Mouse (Mus musculus) right cerebral cortex, postnatal 36 days (tissue): ENCODE results near the gene Sema4d.

Experiments used
- DNase-seq, 2 experiments: peaks; one replicate each; pipeline ENCODE4 v3.0.0; 2022; ENCODE audit warnings: low spot score in 2 of 2, mixed read lengths in 1 of 2

The Sema4d gene

DNA sequence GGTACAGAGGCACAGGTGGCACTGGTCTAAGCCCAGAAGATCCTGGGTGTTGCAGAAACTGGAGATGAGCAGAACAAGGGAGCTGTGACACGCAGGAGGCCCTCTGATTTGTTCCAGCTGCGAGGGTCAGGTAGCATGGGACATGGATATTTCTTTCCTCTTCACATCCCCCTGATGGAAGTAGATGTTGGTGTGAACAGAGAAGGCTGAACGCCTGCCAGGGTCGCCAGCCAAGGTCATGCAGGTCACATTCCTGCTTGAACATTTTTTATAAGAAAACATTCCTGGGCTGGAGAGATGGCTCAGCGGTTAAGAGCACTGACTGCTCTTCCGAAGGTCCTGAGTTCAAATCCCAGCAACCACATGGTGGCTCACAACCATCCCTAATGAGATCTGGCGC, 66.2 kb downstream of the Sema4d start:
- DNase-seq = no peak

DNA sequence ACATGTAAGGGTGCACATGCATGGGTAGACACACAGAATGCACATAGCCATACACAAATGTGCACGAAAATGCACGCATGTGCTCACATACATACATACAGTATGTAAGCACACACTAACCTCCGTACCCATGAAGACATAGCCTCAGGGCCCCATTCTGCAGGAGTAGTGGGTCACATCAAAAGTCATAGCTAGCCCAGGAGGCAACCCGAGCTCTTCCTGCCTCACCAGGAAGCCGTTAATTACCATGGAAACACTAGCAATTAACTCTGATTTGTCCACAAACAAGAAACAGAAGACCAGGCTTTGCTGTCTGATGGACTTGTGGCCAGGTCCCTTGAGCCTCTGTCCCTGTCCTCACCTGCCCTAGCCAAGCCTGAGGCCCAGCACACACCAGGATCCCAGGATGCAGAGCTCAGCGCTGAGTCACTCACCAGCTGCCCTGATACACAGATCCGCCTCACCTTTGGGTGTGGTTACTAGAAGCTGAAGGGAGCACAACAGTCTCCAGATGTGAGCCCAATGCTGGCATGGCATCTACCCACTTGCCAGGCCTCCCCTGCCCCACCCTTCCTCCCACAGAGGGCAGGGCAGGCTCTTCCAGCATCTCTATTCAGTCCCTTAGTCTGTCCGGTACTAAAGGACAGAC, 67.5 kb downstream of the Sema4d start:
- no peak for DNase-seq

DNA sequence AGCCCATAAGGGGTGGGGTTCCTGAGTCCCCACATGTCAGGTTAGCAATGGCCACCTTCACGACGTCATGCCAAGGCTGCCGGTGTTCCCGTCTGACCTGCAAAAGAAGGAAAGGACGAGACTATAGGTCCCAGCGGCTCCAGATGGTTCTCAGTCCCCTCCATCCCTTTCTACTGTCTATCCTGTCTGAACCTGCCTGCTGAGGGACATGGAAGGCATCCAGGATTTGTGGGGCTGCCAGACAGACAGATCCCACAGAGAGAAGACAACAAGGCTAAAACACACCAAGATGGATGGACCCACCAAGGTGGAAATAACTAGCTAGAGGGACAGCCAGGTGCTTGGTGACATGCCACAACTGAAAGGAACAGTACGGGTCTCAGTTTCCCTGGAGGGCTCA, 68.1 kb downstream of the Sema4d start:
- no peak for DNase-seq

DNA sequence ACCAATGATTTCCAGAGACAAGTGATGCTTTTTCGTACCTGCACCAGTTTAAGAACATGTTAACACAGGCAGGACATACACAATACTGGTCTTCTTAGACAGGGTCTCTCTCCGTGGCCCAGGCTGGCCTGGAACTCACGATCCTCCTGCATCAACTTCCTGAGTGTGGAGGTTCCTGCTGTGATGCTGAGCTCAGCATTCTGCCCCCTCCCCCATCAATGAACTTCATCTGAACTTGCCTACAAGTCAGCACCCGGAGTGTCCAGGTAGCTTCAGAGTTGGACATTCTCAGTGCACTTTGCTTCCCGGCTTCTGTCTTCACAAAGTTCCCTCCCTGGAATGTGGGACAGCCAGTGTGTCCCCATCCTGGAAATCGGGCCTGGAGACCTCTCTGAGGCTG, 69.0 kb downstream of the Sema4d start:
- no peak for DNase-seq

DNA sequence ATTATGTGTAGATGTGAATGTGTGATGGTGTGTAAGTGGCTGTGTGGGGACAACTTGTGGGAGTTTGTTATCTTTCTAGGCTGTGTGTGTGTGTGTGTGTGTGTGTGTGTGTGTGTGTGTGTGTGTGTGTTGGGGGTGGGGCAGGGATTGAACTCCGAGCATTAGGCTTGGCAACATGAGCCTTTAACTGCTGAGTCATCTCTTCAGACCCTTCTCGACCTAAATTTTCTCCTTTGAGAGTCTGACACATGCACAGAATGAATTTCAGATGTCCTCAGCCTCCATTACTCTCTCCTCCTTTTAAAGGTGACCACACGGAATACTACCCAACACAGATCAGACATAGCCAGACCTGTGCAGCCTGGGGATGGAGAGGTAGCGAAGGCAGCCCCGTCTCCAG, 70.4 kb downstream of the Sema4d start:
- no peak for DNase-seq

DNA sequence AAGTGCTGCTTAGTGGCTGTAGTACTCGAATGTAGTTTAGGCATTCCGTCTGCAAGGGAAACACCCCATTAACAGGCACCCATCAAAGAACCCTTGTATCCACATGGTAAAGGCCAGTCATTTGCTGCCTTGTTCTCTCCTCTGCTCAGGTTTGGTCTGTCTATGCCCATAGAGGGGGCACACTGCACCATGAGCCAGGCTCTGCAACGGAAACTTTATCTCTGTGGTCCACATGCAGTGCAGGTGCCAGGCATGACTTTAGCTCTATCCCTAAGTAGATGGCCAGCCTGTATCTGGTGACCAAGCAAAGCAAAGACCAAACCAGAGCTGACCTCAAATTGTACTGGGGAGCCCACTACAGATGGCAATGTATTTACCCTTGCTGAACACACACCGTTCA, 73.0 kb downstream of the Sema4d start:
- DNase-seq = no peak

DNA sequence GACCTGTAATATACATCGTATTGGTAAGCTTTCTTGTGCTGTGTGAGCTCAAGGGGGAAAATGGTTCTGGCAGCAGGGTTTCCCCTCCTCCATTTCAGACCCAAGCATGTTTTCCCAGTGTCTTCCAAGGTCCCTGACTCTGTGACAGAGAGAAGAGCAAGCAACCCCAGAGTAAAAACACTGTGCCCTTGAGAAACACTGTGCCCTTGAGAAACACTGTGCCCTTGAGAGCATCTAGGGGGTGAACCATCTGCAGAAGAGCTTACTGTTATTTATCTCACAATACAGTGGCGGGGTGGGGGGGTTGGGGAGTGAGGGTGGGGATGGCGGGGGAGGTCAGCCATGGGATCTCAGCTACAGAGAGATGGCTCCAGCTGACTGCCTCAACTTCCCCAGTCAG, 74.3 kb downstream of the Sema4d start:
- no peak for DNase-seq

DNA sequence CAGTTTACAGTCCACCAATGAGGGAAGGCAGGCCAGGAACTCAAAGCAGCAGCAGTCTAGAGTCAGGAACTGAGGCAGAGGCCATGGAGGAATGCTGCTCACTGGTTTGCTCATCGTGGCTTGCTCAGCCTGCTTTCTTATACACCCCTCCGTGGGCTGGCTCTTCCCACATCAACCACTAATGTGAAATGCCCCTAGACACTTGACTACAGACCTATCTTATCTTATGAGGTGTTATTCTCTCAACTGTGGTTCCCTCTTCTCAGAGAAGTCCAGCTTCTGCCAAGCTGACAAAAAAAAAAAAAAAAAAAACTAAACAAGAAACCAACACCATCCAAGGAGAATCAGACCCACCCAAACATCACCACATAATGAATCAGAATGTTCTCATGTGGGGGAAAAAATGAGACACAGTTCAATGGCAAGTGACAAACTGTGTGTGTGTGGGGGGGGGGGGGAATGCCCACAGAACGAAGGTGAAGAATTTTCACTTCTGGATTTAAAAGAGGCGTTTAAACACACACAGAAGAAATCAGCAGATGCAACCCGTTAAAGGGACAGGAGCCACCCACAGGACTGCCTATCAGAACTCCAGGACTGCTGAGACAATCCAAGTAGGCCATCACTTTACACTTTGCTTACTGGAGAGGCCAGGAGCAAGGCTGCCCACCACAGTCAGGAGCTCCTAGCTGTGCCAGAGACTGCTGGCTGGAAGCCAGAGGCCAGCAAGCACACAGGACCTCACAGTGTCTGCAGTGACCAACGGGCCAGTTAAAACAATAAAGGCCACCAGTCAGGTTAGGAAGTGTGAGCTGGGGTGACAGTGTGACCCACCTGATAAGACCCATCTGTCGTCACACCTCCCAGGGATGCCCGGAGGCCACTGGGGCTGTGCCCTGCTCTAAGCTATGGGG, 76.9 kb downstream of the Sema4d start:
- DNase-seq = no peak

DNA sequence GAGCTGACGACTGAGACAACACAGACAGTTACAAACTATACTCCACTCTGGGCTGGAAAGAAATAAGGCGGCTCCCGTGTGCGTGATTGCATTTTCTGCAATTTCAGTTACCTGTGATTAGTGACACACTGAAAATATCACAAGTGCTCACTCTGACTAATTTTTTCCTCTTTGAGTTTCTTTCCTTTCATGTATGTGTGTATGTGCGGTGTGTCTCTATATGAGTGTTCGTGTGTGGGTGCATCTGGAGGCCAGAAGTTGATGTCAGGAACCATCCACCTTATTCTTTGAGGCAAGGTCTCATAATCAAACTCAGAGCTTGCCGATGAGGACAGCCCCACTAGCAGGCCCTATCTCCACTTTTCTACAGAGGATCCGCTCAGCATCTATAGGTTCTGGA, 81.5 kb downstream of the Sema4d start:
- no peak for DNase-seq

DNA sequence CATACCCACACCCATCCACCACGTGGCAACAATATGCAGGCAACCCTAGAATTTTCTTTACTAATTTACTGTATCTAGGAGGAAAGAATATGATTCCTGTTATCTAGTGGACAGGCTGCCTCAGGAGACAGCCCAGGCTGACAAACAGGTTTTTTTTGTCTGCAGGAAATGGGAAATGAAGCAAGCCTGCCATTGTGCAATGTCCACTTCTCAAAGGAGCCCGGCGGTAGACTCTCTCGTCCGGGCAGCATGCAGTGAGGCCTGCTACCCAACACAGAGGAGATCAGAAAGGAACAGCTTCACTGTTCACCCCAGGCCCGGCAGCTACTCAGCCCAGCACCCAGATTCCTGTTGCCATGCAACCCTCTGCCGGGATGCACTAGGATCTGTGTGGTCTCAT, 82.8 kb downstream of the Sema4d start:
- no peak for DNase-seq

DNA sequence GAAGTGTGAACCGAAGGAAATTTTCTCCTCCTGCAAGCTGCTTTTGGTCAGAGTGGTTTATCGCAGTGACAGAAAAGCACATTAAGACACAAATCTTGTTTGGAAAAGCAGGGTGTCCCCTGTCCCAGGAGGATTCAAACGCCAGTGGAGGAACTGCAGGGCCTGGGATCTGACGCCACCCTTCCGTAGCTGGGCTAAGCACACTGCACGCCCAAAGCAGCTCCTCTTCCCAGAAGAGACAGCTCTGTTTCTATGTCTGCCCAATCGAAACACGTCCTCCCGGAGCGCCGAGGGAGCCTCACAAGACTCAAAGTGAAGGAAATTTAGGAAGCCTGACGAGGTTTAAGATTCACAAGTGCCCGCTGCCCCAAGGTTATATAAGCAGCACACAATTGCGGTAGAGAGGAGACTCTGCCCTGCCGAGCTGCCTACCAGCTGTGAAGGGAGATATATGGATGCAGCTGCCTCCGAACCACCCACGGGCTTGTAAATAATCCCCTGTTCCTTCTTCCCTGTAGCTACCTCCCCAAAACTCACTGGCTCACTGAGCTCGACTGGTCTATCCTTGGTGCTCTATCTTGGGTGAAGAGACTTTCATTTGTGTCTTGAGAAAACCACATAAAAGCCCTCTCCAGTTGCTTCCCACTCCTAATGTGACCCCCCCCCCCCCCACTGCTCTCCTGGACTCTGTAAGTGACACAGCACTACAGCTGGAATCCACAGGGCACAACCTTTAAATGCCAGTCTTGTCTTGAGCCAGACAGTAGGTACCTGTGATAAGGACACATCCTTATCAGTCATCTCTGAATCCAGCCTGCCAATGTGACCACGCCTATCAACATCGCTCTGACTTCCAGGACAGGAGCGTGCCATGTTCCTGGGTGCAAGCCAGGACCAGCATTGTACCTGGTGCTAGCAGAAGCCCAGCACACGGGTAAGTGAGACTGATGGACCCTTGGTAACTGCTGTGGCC, 87.4 kb downstream of the Sema4d start:
- DNase-seq = no peak

DNA sequence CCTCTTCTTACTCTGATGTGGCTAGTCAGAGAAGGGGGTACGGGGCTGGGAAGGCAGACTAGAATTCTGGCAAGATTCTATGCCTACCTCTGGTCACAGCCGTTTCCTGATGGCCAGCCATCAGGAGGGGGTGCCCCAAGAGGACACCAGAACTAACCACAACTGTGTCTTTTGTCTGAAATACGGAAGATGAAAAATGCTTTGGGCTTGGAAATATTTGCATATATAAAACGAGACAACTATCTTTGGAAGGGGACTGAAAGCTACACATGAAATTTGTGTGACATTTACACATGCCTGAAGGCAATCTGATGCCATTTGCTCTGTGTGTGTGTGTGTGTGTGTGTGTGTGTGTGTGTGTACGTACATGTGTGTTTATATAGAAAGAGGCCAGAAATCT, 89.7 kb downstream of the Sema4d start:
- no peak for DNase-seq

DNA sequence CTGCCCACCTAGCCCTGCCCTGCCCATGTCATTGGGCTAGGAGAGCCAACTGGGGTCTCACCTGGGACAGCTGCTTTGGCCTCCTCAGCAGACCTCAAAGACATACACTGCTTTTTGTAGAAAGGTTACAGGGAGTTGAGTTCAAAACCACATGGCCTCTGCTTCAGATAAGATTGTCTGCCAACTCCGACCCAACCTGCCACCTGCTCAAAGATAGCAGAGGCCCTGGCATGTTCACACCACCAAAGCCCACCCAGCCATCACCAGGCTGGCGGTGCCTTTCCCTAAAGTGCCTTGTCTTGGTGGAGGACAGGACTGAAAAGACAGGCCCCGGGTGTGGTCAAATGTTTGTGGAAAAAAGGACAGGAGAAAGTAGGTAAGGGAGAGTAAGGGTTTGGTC, 95.2 kb downstream of the Sema4d start:
- DNase-seq = no peak

DNA sequence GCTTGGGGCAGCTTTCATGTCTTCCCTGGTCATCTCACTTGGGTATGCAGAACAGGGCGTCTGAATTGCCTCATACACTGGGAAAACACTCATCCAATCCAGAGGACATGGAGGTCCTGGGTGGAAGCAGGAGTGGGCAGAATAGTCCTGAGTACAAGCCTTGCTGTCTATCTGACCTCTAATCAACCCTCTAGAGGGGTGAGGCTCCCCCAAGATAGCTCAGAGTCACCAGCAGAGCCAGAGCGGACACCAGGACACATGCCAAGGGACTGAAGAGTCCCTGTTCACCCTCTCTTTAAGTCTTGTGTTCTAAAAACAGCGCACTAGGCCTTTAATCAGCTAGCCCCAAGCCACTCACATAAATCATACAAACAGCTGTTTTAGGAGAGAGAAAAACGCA, 95.7 kb downstream of the Sema4d start:
- DNase-seq = no peak

DNA sequence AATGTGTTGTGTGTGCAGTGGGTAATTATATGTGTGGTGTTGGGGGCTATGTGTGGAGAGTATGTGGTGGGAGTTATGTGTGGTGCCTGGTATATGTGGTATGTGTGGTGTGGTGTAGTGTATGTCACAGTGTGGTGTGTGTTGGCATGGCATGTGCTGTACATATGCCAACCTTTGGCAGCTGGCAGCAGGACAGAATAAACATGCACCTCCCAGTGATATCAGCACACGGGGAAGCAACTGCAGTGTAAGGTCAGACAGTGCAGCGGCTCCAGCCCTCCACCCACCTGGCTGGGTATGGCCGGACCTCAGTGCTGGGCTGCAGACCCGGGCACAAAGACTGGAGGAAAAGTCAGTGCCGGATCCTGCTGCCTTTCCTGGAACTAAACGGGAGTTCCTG, 96.1 kb downstream of the Sema4d start:
- no peak for DNase-seq

DNA sequence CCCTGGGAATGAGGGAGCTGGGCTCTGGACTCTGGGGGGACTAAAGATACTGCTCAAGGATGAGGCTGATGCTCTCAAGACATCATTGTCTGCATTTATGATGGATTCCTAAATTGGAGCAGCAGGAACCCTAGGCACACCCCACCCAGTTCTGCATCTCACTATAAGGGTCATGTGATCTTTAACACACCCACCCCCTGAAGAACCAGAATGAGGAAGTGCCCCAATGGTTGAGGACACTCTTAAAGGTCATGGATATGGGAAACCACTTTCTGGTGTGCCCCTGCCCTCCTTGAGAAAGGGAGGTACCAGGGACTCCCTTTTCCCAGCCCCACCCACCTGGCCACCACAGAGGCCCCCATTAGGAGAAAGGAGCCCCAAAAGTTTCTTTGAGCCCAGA, 97.1 kb downstream of the Sema4d start:
- no peak for DNase-seq

DNA sequence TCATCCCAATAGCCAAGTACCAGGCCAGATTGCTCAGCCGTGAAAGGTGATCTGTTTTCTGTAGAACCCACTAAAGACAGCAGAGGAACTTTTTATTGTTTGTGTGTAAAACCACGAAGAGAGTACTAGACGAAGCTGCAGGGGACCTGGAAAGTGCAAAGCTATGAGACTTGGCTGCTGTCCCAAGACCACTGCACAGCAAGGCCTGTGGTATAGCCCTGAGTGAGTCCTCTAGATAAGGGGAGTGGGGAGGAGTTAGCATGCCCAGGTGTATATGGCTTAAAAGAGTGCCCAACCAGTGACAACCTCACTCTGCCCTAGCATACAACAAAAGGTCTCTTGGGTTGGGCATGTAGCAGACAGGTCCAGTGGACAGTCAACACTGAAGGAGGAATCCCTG, 104.9 kb downstream of the Sema4d start:
- DNase-seq = no peak

DNA sequence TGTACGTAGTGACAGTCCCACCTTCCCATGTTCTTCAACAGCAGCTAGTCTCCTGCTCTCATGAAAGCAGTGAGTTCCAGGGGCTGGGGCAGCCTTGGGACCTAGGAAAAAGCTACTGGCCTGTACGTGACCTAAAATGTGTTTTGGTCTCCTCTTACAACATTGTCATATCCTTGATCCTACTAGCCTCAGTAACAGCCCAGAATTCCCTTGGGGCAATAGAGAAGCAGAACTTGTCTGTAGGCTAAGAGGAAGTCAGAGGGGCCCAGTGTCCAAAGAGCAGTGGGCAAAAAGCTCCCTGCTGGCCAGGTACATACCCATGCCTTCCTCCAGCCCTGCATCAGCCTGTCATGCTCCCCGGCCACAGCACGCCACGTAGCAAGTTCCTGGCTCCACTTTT, 106.6 kb downstream of the Sema4d start:
- DNase-seq = no peak

DNA sequence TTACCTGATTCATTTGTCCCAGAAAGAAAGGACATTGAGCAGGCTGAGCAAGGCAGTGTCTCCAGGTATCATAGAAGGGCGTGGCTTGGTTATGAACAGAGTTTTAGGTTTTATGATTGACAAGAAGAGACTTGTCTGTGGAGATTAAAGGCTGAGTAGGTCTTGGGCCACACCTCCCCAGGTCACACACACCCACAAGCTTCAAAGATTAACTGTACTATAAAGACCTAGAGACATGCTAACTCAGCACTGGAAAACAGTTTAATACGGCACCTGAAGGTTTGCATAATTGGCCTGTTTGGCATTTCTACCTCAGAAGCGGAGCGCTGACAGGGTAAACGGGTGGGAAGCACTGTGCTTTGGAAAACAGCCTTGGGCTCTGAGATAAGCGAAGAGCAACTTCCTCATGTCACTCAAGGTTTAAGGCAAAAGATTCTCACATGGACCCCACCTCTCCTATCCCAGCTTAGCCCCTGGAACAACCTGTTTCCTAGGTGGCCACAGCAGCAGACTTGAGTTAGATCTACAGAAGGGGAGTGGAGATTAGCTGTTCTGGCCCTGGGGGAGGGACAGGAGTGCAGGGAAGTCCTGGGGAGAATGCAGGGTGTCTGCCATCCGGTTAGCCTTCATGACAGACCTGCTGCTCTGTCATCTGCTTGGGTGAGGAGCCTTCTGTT, 108.1 kb downstream of the Sema4d start:
- no peak for DNase-seq

DNA sequence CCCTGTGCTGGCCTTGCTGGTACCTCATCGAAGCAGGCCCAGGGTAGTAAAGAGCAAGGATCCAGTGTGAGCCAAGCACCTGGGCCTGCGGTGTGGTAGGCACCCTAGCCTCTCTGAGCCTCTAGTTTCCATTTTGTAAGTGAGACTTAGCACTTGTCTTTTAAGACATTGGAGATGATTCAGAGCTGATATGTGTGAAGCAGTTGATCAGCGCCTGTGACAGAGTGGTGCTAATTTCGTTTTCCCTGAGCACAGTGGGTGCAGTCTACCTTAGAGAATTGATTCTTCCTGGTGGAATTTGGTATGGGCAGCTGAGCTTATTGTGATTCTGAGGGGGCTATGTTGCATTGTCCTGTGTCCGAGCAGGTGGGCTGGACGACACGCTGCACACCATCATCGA, 111.9 kb downstream of the Sema4d start:
- no peak for DNase-seq

DNA sequence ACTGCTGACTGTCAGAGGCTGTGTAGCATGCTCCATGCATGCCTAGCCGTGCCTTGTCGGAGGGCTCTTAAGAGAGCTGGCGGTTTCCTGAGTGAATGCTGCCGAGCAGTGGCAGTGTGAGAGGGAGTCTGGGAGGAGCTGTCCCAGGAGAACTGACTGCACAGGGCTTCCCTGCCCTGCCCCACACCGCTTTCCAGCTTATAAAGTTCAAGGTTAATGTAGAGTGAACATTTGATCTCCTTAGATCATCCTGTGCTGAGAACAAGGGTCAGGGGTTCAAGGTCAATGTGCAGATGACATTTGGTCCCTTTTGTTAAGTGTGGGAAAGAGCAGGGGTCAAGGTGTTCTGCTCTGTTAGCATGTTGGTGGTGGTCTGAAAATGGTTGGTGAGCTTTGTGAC, 112.5 kb downstream of the Sema4d start:
- no peak for DNase-seq

DNA sequence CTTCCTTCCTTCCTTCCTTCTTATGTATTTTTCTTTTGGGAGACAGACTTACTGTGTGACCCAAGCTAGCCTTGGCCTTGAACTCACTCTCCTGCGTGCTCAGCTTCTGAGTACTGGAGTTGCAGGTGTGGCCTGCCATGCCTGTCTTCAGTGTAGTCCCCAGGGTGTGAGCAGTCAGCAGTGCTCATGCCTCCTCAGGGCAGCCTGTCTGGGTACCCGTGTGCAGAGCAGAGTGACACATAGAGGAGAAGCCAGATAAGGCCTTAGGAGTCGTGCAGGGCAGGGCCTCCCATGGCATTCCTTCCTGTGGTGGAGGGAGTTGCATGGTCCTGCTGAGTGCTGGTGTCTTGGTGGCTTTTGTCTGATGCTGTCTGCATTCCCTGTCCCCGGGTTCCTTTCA, 114.2 kb downstream of the Sema4d start:
- no peak for DNase-seq
